Mouse (Mus musculus) large intestine, adult 2 months (tissue): ENCODE measurements at regions not wholly inside any gene's neighbourhood (a gene's known extent, or its start where the extent isn't known, plus 50 kb on each side); places are given as distances from the start of the nearest gene placed in this dataset.

Source experiments
- DNase-seq: peaks from one replicate; pipeline ENCODE4 v3.0.0-alpha.2; 2012; ENCODE audit warnings: low read depth, low spot score
- whole genome bisulfite sequencing: fragments of 180-500 bp; shearing (Covaris S2); methylation state at CpG from one replicate; pipeline ENCODE4 v1.1.7; 2018; 5-methylcytosine and 5-hydroxymethylcytosine counted together

GRCm38 (mm10) chr13:107535213-107535612 is 509.0 kb upstream of the Smim15 start:
- no peak for DNase-seq
- WGBS = 74% methylated on average over 5 of the region's 5 CpGs

- WGBS = 86% methylated on average over 3 of the region's 3 CpGs
These were observed 510.9 kb upstream of the Smim15 start for GRCm38 (mm10) chr13:107533323-107533722.

GRCm38 (mm10) chr13:107531528-107531927 is 509.6 kb upstream of the Kif2a start:
- WGBS = 59% methylated on average over 10 of the region's 10 CpGs
- DNase-seq = no peak

More at GRCm38 (mm10) chr13:107533323-107533722, 510.9 kb upstream of the Smim15 start:
- DNase-seq = no peak

GRCm38 (mm10) chr13:107531026-107531425 is 509.1 kb upstream of the Kif2a start:
- 60% methylated on average over 8 of the region's 8 CpGs for WGBS
- DNase-seq = no peak

GRCm38 (mm10) chr13:107530392-107530791 is 508.5 kb upstream of the Kif2a start:
- 64% methylated on average over 1 of the region's 1 CpGs for WGBS
- DNase-seq = no peak

- DNase-seq = no peak
- 37% methylated on average over 15 of the region's 15 CpGs for WGBS
These were observed 507.0 kb upstream of the Kif2a start for GRCm38 (mm10) chr13:107528724-107529456.

- WGBS = 89% methylated on average over 3 of the region's 3 CpGs
- no peak for DNase-seq
These were observed 501.0 kb upstream of the Kif2a start for GRCm38 (mm10) chr13:107522942-107523341.

GRCm38 (mm10) chr13:107514236-107514635 is 492.3 kb upstream of the Kif2a start:
- WGBS = 69% methylated on average over 3 of the region's 3 CpGs
- DNase-seq = no peak

- DNase-seq = no peak
- 77% methylated on average over 6 of the region's 6 CpGs for WGBS
These were observed 491.6 kb upstream of the Kif2a start for GRCm38 (mm10) chr13:107513274-107514146.

- no peak for DNase-seq
- WGBS = 46% methylated on average over 3 of the region's 3 CpGs
These were observed 485.4 kb upstream of the Kif2a start for GRCm38 (mm10) chr13:107507336-107507735.

- no peak for DNase-seq
- 52% methylated on average over 4 of the region's 4 CpGs for WGBS
These were observed 484.9 kb upstream of the Kif2a start for GRCm38 (mm10) chr13:107506832-107507231.

GRCm38 (mm10) chr13:107505318-107505717 is 483.4 kb upstream of the Kif2a start:
- DNase-seq = no peak

- no peak for DNase-seq
- WGBS = 52% methylated on average over 7 of the region's 7 CpGs
These were observed 480.3 kb upstream of the Kif2a start for GRCm38 (mm10) chr13:107502261-107502660.

- DNase-seq = no peak
- WGBS = 87% methylated on average over 12 of the region's 12 CpGs
These were observed 479.0 kb upstream of the Kif2a start for GRCm38 (mm10) chr13:107500776-107501489.

GRCm38 (mm10) chr13:107499296-107499695 is 477.4 kb upstream of the Kif2a start:
- DNase-seq = no peak
- 61% methylated on average over 4 of the region's 4 CpGs for WGBS

GRCm38 (mm10) chr13:107495161-107495732 is 473.3 kb upstream of the Kif2a start:
- WGBS = 30% methylated on average over 6 of the region's 6 CpGs
- DNase-seq = no peak

GRCm38 (mm10) chr13:107493765-107494164 is 471.8 kb upstream of the Kif2a start:
- 70% methylated on average over 13 of the region's 13 CpGs for WGBS
- no peak for DNase-seq

GRCm38 (mm10) chr13:107492448-107492847 is 470.5 kb upstream of the Kif2a start:
- DNase-seq = no peak
- 78% methylated on average over 4 of the region's 4 CpGs for WGBS

- WGBS = 76% methylated on average over 7 of the region's 7 CpGs
- DNase-seq = no peak
These were observed 469.5 kb upstream of the Kif2a start for GRCm38 (mm10) chr13:107491423-107491822.
